Mouse (Mus musculus) layer of hippocampus, adult 2 months (tissue): Measurements from ENCODE around the gene Klhl3. TPM values are rescaled to one million over a fixed set of nuclear protein-coding genes. Genes with fewer than 3 reads are reported as not detected.

Experiments
- DNase-seq, 2 experiments: peaks; one replicate each; pipeline ENCODE4 v3.0.0; 2022; ENCODE audit warnings: low spot score in 2 of 2
- H3K27ac ChIP-seq: fragments of 200-600 bp; 2 replicates; pipeline ENCODE4 v1.8.1; 2022
- H3K4me3 ChIP-seq: fragments of 200-600 bp; 2 replicates; pipeline ENCODE4 v1.8.1; 2022; ENCODE audit warnings: mild to moderate bottlenecking
- CTCF ChIP-seq: fragments of 200-600 bp; conservative IDR thresholded peaks from 2 replicates; pipeline ENCODE4 v1.8.1; 2022; ENCODE audit warnings: antibody characterized with exemption, mild to moderate bottlenecking, moderate library complexity
- total RNA-seq, 2 experiments: library from RNA; stranded (reverse); gene quantifications; 2 replicates each; pipeline ENCODE4 v1.2.3; 2021

The Klhl3 gene
- total RNA-seq, 2 experiments from 2014 or later = 48.3 to 48.4 TPM

- no peak for TF ChIP-seq CTCF
- DNase-seq = no peak
- H3K4me3 ChIP-seq = no peak overlapping the region
- H3K27ac ChIP-seq = no peak overlapping the region
These were observed 3.4 kb upstream of the Klhl3 start for GRCm38 (mm10) chr13:58116801-58117200.

- no peak for DNase-seq
- Histone ChIP-seq H3K4me3 (no peak overlapping the region), H3K27ac (no peak overlapping the region)
- TF ChIP-seq CTCF = no peak
These were observed 1.8 kb upstream of the Klhl3 start for GRCm38 (mm10) chr13:58115227-58115626.

GRCm38 (mm10) chr13:58112601-58113041 lies 771 bp downstream of the Klhl3 start:
- peak in 1 of 2 experiments; percentile 26 for DNase-seq
- H3K27ac ChIP-seq = peak overlapping the region; percentile 99
- no peak for TF ChIP-seq CTCF
- peak overlapping the region; percentile 89 for H3K4me3 ChIP-seq

GRCm38 (mm10) chr13:58112191-58112590 lies 1.2 kb downstream of the Klhl3 start:
- peak overlapping the region; percentile 99 for H3K27ac ChIP-seq
- DNase-seq = peak; percentile 21 to 25
- no peak for TF ChIP-seq CTCF
- H3K4me3 ChIP-seq = peak overlapping the region; percentile 89

- TF ChIP-seq CTCF = no peak
- H3K4me3 ChIP-seq = peak overlapping the region; percentile 89
- DNase-seq = peak in 1 of 2 experiments; percentile 23
- H3K27ac ChIP-seq = peak overlapping the region; percentile 99; the same call in 1 of the 2 replicates
These were observed 2.1 kb downstream of the Klhl3 start for GRCm38 (mm10) chr13:58111306-58111705.

- Histone ChIP-seq H3K4me3 (no peak overlapping the region; the same call in 1 of the 2 replicates), H3K27ac (peak overlapping the region; percentile 53; the same call in 1 of the 2 replicates)
- peak; percentile 47 to 84 for DNase-seq
- TF ChIP-seq CTCF = no peak
These were observed 22.7 kb downstream of the Klhl3 start for GRCm38 (mm10) chr13:58090643-58091042.

GRCm38 (mm10) chr13:58084396-58084795 lies 29.0 kb downstream of the Klhl3 start:
- Histone ChIP-seq H3K27ac (no peak overlapping the region), H3K4me3 (no peak overlapping the region)
- no peak for TF ChIP-seq CTCF
- DNase-seq = no peak

- TF ChIP-seq CTCF = no peak
- H3K27ac ChIP-seq = no peak overlapping the region
- no peak for DNase-seq
- no peak overlapping the region for H3K4me3 ChIP-seq
These were observed 29.9 kb downstream of the Klhl3 start for GRCm38 (mm10) chr13:58083521-58083920.

GRCm38 (mm10) chr13:58083048-58083447 lies 30.3 kb downstream of the Klhl3 start:
- no peak for DNase-seq
- no peak for TF ChIP-seq CTCF
- H3K4me3 ChIP-seq = no peak overlapping the region
- no peak overlapping the region for H3K27ac ChIP-seq

GRCm38 (mm10) chr13:58078361-58078760 lies 35.0 kb downstream of the Klhl3 start:
- Histone ChIP-seq H3K27ac (0 out of 2 replicates have a peak overlapping the region, but pooled peaks have one; percentile 11), H3K4me3 (no peak overlapping the region)
- DNase-seq = no peak
- no peak for TF ChIP-seq CTCF

- no peak for DNase-seq
- Histone ChIP-seq H3K4me3 (no peak overlapping the region), H3K27ac (peak overlapping the region; percentile 87)
- TF ChIP-seq CTCF = no peak
These were observed 38.5 kb downstream of the Klhl3 start for GRCm38 (mm10) chr13:58074881-58075280.

- DNase-seq = peak; percentile 62 to 74
- Histone ChIP-seq H3K4me3 (no peak overlapping the region), H3K27ac (peak overlapping the region; percentile 87)
- TF ChIP-seq CTCF = no peak
These were observed 38.9 kb downstream of the Klhl3 start for GRCm38 (mm10) chr13:58074466-58074865.

- TF ChIP-seq CTCF = no peak
- H3K27ac ChIP-seq = peak overlapping the region; percentile 87
- no peak for DNase-seq
- no peak overlapping the region for H3K4me3 ChIP-seq
These were observed 40.0 kb downstream of the Klhl3 start for GRCm38 (mm10) chr13:58073254-58073882.

- Histone ChIP-seq H3K4me3 (no peak overlapping the region), H3K27ac (no peak overlapping the region; the same call in 1 of the 2 replicates)
- TF ChIP-seq CTCF = no peak
- no peak for DNase-seq
These were observed 42.2 kb downstream of the Klhl3 start for GRCm38 (mm10) chr13:58071209-58071608.
